Mouse (Mus musculus) hindbrain, embryonic 12.5 days (tissue): Measurements from ENCODE around the gene Zbed3. TPM values are rescaled to one million over a fixed set of nuclear protein-coding genes. Genes with fewer than 3 reads are reported as not detected.

Source experiments
- ATAC-seq: fragments of 200-750 bp; cut with Nextera tagmentation; 2 replicates; pipeline ENCODE4 v1.8.0; 2017; ENCODE audit warnings: moderate TSS enrichment; ENCODE audit not compliant: low FRiP score
- H3K27ac ChIP-seq: fragments of 300-500 bp; sonication (generic); 2 replicates; pipeline ENCODE4 v1.5.1; 2016; ENCODE audit warnings: mild to moderate bottlenecking
- H3K27me3 ChIP-seq: fragments of 300-500 bp; sonication (generic); 2 replicates; pipeline ENCODE4 v1.6.1; 2016; ENCODE audit warnings: mild to moderate bottlenecking
- H3K36me3 ChIP-seq: fragments of 300-500 bp; sonication (generic); 2 replicates; pipeline ENCODE4 v1.6.1; 2016; ENCODE audit warnings: mild to moderate bottlenecking
- H3K4me1 ChIP-seq: fragments of 300-500 bp; sonication (generic); 2 replicates; pipeline ENCODE4 v1.6.1; 2016
- H3K4me2 ChIP-seq: fragments of 300-500 bp; sonication (generic); replicated peaks from 2 replicates; pipeline ENCODE4 v1.6.1; 2016; ENCODE audit warnings: mild to moderate bottlenecking
- H3K4me3 ChIP-seq: fragments of 300-500 bp; sonication (generic); 2 replicates; pipeline ENCODE4 v1.5.1; 2016; ENCODE audit warnings: mild to moderate bottlenecking
- H3K9ac ChIP-seq: fragments of 300-500 bp; sonication (generic); 2 replicates; pipeline ENCODE4 v1.6.1; 2016; ENCODE audit warnings: mild to moderate bottlenecking, moderate library complexity
- H3K9me3 ChIP-seq: fragments of 300-500 bp; sonication (generic); replicated peaks from 2 replicates; pipeline ENCODE4 v1.6.1; 2016; ENCODE audit warnings: mild to moderate bottlenecking
- WGBS: fragments of 180-500 bp; shearing (Covaris S2); methylation state at CpG from one replicate; pipeline ENCODE4 v1.1.7; 2016; 5-methylcytosine and 5-hydroxymethylcytosine counted together
- polyA plus RNA-seq: library from polyadenylated mRNA; unstranded; fragments of >200 nt; fragmentation: Nextera tagmentation; extraction: Ambion mirVana; gene quantifications from 2 replicates; pipeline ENCODE4 v1.2.1, GENCODE M21; 2016

Zbed3 gene
- polyA plus RNA-seq, 1 experiment from 2014 or later = 67.7 TPM

GRCm38 (mm10) chr13:95323950-95324625, 676 bp downstream of the Zbed3 start:
- Histone ChIP-seq H3K36me3 (no peaks in the 10 kb centered on the region), H3K4me3 (peak overlapping the region; percentile 77), H3K9ac (peak overlapping the region; percentile 96), H3K4me1 (peaks cover 27% of the 10 kb centered on the region), H3K27me3 (no peaks in the 10 kb centered on the region), H3K27ac (peak overlapping the region; percentile 96), H3K9me3 (no peaks in the 10 kb centered on the region), H3K4me2 (peak overlapping the region; percentile 76)
- ATAC-seq = peak; percentile 46
- WGBS = 24% methylated on average over 15 of the region's 15 CpGs

DNA sequence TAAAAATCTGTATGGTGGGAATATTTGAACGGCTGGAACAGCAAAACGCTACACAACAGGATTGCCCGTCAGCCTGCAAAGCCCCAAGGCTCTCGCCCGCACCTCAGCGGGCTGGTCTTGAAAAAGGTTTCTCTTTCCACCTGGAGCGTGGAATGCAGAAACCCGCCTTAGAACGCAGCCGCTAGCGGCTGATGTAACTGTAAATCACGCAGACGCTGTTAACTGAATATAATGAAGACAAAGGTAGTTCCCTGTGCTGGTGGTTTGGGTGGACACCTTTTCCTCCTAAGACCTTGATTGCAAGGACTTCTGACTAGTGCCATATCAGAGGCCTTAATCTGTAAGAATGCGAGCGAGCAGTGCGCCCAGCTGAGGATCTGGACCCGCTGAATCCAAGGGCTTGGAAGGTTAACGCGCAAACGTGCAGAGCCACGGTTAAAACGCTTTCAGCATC, 1.2 kb downstream of the Zbed3 start:
- H3K27me3 ChIP-seq = no peaks in the 10 kb centered on the region
- no peaks in the 10 kb centered on the region for H3K9me3 ChIP-seq
- WGBS = under 1% methylated on average over 22 of the region's 22 CpGs
- peak overlapping the region; percentile 96 for H3K9ac ChIP-seq
- peak; percentile 42 for ATAC-seq
- peaks cover 28% of the 10 kb centered on the region for H3K4me1 ChIP-seq
- H3K36me3 ChIP-seq = no peaks in the 10 kb centered on the region
- peak overlapping the region; percentile 76 for H3K4me2 ChIP-seq
- peak overlapping the region; percentile 96 for H3K27ac ChIP-seq
- peak overlapping the region; percentile 77 for H3K4me3 ChIP-seq

GRCm38 (mm10) chr13:95325080-95325906, 1.9 kb downstream of the Zbed3 start:
- Histone ChIP-seq H3K4me3 (peak overlapping the region; percentile 77), H3K9ac (peak overlapping the region; percentile 96), H3K27ac (peak overlapping the region; percentile 96), H3K4me2 (peak overlapping the region; percentile 76), H3K4me1 (peaks cover 28% of the 10 kb centered on the region), H3K36me3 (no peaks in the 10 kb centered on the region), H3K9me3 (no peaks in the 10 kb centered on the region), H3K27me3 (no peaks in the 10 kb centered on the region)
- ATAC-seq = peak; percentile 68
- under 1% methylated on average over 61 of the region's 63 CpGs for WGBS

- H3K9me3 ChIP-seq = no peaks in the 10 kb centered on the region
- peak overlapping the region; percentile 96 for H3K9ac ChIP-seq
- H3K36me3 ChIP-seq = no peaks in the 10 kb centered on the region
- H3K27ac ChIP-seq = peak overlapping the region; percentile 96
- no peak for ATAC-seq
- peaks cover 29% of the 10 kb centered on the region for H3K4me1 ChIP-seq
- H3K4me2 ChIP-seq = peak overlapping the region; percentile 76
- H3K4me3 ChIP-seq = peak overlapping the region; percentile 77
- no peaks in the 10 kb centered on the region for H3K27me3 ChIP-seq
- 19% methylated on average over 5 of the region's 5 CpGs for WGBS
Measured at GRCm38 (mm10) chr13:95325907-95326550, 2.6 kb downstream of the Zbed3 start.

DNA sequence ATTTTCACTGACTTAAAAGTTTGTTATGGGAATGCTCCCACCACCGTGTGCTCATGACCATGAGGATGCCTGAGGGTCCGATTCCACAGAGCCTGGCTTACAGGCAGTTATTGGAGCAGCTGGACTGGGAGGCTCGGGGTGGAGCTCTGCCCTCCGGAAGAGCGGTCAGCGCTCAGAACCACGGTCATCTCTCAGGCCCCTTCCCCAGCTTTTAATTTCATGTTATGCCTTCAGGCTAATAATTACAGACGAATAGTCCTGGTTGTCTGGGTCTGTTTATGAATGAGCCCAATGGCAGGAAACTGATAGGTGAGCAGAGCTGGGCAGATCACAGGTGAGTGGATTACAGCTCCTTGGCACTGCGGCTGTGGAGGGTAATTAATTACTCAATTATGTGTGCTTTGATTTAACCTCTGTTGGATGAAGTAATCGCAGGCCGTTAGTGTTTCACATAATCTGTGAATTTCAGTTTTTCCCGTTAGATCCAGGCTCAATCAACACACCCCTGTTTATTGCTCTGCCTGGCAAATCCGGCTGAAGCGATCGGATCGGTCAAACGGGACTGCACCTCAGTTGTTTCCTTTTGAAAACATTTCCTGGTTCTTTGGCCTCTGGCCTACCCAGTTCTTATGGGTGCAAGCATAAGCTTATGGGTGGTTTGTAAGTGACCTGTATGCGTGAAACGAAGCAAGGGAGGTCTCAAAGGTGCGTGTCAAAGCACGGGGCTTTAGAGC, 3.4 kb downstream of the Zbed3 start:
- Histone ChIP-seq H3K9ac (peak overlapping the region; percentile 56), H3K36me3 (no peaks in the 10 kb centered on the region), H3K9me3 (no peaks in the 10 kb centered on the region), H3K27me3 (no peaks in the 10 kb centered on the region), H3K4me2 (peak overlapping the region; percentile 76), H3K27ac (peak overlapping the region; percentile 96), H3K4me3 (peak overlapping the region; percentile 77), H3K4me1 (peaks cover 29% of the 10 kb centered on the region)
- ATAC-seq = 0 out of 2 replicates have a peak, but pooled peaks have one; percentile 32
- 10% methylated on average over 21 of the region's 21 CpGs for WGBS

- Histone ChIP-seq H3K4me2 (peak overlapping the region; percentile 76), H3K9me3 (no peaks in the 10 kb centered on the region), H3K36me3 (no peaks in the 10 kb centered on the region), H3K27ac (peak overlapping the region; percentile 96), H3K4me3 (peak overlapping the region; percentile 77), H3K4me1 (peaks cover 32% of the 10 kb centered on the region), H3K9ac (peak overlapping the region; percentile 56), H3K27me3 (no peaks in the 10 kb centered on the region)
- WGBS = 6% methylated on average over 5 of the region's 5 CpGs
- ATAC-seq = peak; percentile 35
Measured at GRCm38 (mm10) chr13:95327345-95327741, 3.9 kb downstream of the Zbed3 start.

DNA sequence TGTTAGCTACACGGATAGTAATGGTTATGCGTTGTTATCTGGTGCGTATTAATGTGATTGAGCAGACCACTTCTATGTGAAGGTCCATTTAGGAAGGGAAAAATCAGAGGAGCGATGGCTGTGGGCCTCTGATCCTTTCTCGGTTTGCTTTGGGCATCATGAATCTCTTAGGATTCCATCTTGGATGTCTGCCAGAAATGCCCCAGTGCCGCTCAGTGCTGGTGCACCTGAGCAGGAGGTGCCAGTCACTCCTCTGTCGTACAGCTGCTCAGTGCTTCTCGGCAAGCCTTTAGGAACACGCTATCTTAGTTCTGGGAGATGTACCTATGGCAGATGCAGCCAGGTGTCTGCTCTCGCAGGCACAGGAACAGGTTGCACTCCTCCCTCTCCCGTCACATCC, 5.4 kb downstream of the Zbed3 start:
- Histone ChIP-seq H3K27ac (no peak overlapping the region), H3K4me1 (peaks cover 34% of the 10 kb centered on the region)
- 83% methylated on average over 11 of the region's 11 CpGs for WGBS

DNA sequence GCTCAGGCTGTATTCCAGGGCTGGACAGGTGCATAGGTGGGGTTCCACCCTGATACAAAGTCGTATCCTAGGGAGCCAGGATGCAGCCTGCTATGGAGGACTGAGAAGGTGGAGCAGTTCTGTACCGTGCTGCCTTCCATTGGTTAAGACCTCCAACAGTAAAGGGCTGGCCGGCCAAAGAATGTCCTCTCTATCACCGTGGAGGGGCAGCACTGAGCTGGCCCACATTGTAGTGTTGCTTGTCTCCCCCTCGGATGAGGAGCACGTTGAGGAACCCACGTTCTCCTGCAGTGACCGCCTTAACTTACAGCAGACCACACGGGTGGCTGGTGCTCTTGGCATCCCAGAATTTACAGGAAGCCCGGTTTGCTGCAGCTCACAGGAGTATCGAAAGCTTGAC, 7.1 kb downstream of the Zbed3 start:
- H3K36me3 ChIP-seq = no peaks in the 10 kb centered on the region
- peaks cover 31% of the 10 kb centered on the region for H3K4me1 ChIP-seq
- no peaks in the 10 kb centered on the region for H3K9me3 ChIP-seq
- H3K4me2 ChIP-seq = no peak overlapping the region
- H3K4me3 ChIP-seq = no peak overlapping the region
- H3K9ac ChIP-seq = no peak overlapping the region
- no peak overlapping the region for H3K27ac ChIP-seq
- no peak for ATAC-seq
- WGBS = 52% methylated on average over 11 of the region's 11 CpGs
- no peaks in the 10 kb centered on the region for H3K27me3 ChIP-seq

More for the DNA sequence above, 5.4 kb downstream of the Zbed3 start:
- H3K9me3 ChIP-seq = no peaks in the 10 kb centered on the region
- H3K9ac ChIP-seq = no peak overlapping the region
- H3K36me3 ChIP-seq = no peaks in the 10 kb centered on the region
- no peak for ATAC-seq
- H3K27me3 ChIP-seq = no peaks in the 10 kb centered on the region
- H3K4me3 ChIP-seq = no peak overlapping the region
- no peak overlapping the region for H3K4me2 ChIP-seq

GRCm38 (mm10) chr13:95332086-95332899, 8.9 kb downstream of the Zbed3 start:
- Histone ChIP-seq H3K9me3 (no peaks in the 10 kb centered on the region), H3K4me2 (no peak overlapping the region), H3K36me3 (peaks cover 13% of the 10 kb centered on the region), H3K4me1 (peaks cover 23% of the 10 kb centered on the region), H3K27me3 (no peaks in the 10 kb centered on the region), H3K27ac (0 out of 2 replicates have a peak overlapping the region, but pooled peaks have one; percentile 30), H3K9ac (no peak overlapping the region), H3K4me3 (no peak overlapping the region)
- WGBS = 80% methylated on average over 11 of the region's 11 CpGs
- no peak for ATAC-seq

DNA sequence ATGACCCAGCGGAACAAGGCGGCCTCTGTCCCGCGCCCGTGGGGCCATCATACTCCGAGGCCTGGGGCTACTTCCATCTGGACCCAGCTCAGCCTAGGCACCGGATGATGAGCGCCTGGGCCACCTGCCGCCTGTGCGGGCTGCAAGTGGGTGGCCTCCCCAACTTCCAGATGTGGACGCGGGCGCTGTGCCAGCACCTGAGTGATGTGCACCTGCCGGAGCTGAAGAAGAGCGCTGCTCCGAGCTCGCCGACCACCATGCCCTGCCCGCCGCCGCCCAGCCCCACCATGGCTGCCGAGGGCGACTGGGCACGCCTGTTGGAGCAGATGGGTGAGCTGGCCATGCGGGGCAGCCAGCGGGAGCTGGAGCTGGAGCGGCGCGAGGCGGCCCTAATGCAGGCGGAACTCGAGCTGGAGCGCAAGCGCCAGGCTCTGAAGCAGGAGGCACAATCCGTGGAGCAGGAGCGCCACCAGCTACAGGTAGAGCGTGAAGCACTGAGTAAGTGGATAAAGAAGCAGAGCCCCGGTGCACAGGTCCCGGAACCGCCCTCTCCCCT, 12.8 kb downstream of the Zbed3 start:
- peak; percentile 71 for ATAC-seq
- WGBS = 57% methylated on average over 40 of the region's 40 CpGs

GRCm38 (mm10) chr13:95343470-95343869, 20.1 kb downstream of the Zbed3 start:
- Histone ChIP-seq H3K9me3 (no peaks in the 10 kb centered on the region), H3K27me3 (0 out of 2 replicates have a peak, but pooled peaks cover 3% of the 10 kb centered on the region), H3K4me1 (no peaks in the 10 kb centered on the region), H3K4me3 (no peak overlapping the region), H3K27ac (no peak overlapping the region), H3K4me2 (no peak overlapping the region), H3K36me3 (peaks cover 11% of the 10 kb centered on the region), H3K9ac (no peak overlapping the region)
- ATAC-seq = no peak
- WGBS = 92% methylated on average over 8 of the region's 8 CpGs

More for the DNA sequence above, 12.8 kb downstream of the Zbed3 start:
- Histone ChIP-seq H3K9me3 (no peaks in the 10 kb centered on the region), H3K4me3 (no peak overlapping the region), H3K36me3 (peaks cover 32% of the 10 kb centered on the region), H3K4me1 (peaks cover 5% of the 10 kb centered on the region; the same call in 1 of the 2 replicates), H3K4me2 (0 out of 2 replicates have a peak overlapping the region, but pooled peaks have one; percentile 22), H3K27ac (no peak overlapping the region), H3K27me3 (no peaks in the 10 kb centered on the region), H3K9ac (no peak overlapping the region)
